Mouse (Mus musculus): ENCODE measurements around the gene Sigirr. TPM values are rescaled to one million over a fixed set of nuclear protein-coding genes. Genes with fewer than 3 reads are reported as not detected.

Gene Sigirr
- polyA plus RNA-seq, 1 experiment from 2014 or later = 2.3 TPM

- peaks cover 32% of the 10 kb centered on the region for H3K4me1 ChIP-seq
- H3K4me3 ChIP-seq = peak overlapping the region; percentile 47
- 6% methylated on average over 37 of the region's 37 CpGs for WGBS
- H3K27me3 ChIP-seq (ENCODE audit: low read depth, poor library complexity, severe bottlenecking) = peaks cover 85% of the 10 kb centered on the region
- no peaks in the 10 kb centered on the region for H3K9me3 ChIP-seq (replicated peaks)
- peak overlapping the region; percentile 67; the same call in 1 of the 2 replicates for H3K27ac ChIP-seq (replicated peaks)
- H3K36me3 ChIP-seq = no peaks in the 10 kb centered on the region
- DNase-seq (ENCODE audit: low spot score) = peak; percentile 85
These were observed 8.2 kb downstream of the Sigirr start for GRCm38 (mm10) chr7:141092051-141092735.

DNA sequence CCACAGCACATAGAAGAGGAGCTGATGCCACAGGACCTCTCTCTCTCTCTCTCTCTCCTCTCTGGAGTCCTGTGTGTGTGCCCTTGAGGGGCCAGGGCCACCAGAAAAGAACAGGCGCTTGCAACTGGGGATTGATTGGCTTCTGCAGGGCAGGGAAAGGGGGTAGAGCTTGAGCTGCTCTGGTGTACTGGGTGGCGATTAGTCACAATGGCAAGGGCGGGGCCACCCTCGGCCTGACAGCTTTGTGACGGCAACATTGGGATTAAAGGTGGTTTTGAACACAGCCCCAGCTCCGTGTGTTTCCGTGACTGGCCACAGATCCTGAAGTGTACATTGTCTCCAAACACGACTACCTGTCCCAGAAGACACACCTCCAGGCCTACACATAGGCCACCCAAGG lies 10.1 kb downstream of the Sigirr start:
- Histone ChIP-seq H3K4me3 (no peak overlapping the region), H3K27ac (replicated peaks) (no peak overlapping the region), H3K36me3 (no peaks in the 10 kb centered on the region), H3K4me1 (peaks cover 32% of the 10 kb centered on the region), H3K27me3 (ENCODE audit: low read depth, poor library complexity, severe bottlenecking) (peaks cover 87% of the 10 kb centered on the region), H3K9me3 (replicated peaks) (no peaks in the 10 kb centered on the region)
- no peak for DNase-seq (ENCODE audit: low spot score)
- 61% methylated on average over 8 of the region's 8 CpGs for WGBS

- 0 out of 2 replicates have a peak overlapping the region, but pooled peaks have one; percentile 17 for H3K27ac ChIP-seq (replicated peaks)
- no peaks in the 10 kb centered on the region for H3K36me3 ChIP-seq
- H3K4me3 ChIP-seq = peak overlapping the region; percentile 38
- no peaks in the 10 kb centered on the region for H3K9me3 ChIP-seq (replicated peaks)
- peaks cover 26% of the 10 kb centered on the region for H3K4me1 ChIP-seq
- DNase-seq (ENCODE audit: low spot score) = peak; percentile 22
- WGBS = 26% methylated on average over 18 of the region's 18 CpGs
- peaks cover 70% of the 10 kb centered on the region for H3K27me3 ChIP-seq (ENCODE audit: low read depth, poor library complexity, severe bottlenecking)
These were observed 11.9 kb downstream of the Sigirr start for GRCm38 (mm10) chr7:141088473-141088872.

- DNase-seq (ENCODE audit: low spot score) = no peak
- Histone ChIP-seq H3K4me1 (peaks cover 25% of the 10 kb centered on the region), H3K36me3 (no peaks in the 10 kb centered on the region), H3K27ac (replicated peaks) (0 out of 2 replicates have a peak overlapping the region, but pooled peaks have one; percentile 17), H3K4me3 (no peak overlapping the region), H3K27me3 (ENCODE audit: low read depth, poor library complexity, severe bottlenecking) (peaks cover 64% of the 10 kb centered on the region), H3K9me3 (replicated peaks) (no peaks in the 10 kb centered on the region)
- 48% methylated on average over 8 of the region's 8 CpGs for WGBS
These were observed 12.5 kb downstream of the Sigirr start for GRCm38 (mm10) chr7:141087894-141088293.

- Histone ChIP-seq H3K27ac (replicated peaks) (no peak overlapping the region; the same call in 1 of the 2 replicates), H3K36me3 (no peaks in the 10 kb centered on the region), H3K9me3 (replicated peaks) (no peaks in the 10 kb centered on the region), H3K4me3 (no peak overlapping the region), H3K27me3 (ENCODE audit: low read depth, poor library complexity, severe bottlenecking) (peaks cover 37% of the 10 kb centered on the region), H3K4me1 (peaks cover 8% of the 10 kb centered on the region; the same call in 1 of the 2 replicates)
- WGBS = 22% methylated on average over 34 of the region's 34 CpGs
- DNase-seq (ENCODE audit: low spot score) = no peak
These were observed 20.6 kb downstream of the Sigirr start for GRCm38 (mm10) chr7:141079481-141080449.

DNA sequence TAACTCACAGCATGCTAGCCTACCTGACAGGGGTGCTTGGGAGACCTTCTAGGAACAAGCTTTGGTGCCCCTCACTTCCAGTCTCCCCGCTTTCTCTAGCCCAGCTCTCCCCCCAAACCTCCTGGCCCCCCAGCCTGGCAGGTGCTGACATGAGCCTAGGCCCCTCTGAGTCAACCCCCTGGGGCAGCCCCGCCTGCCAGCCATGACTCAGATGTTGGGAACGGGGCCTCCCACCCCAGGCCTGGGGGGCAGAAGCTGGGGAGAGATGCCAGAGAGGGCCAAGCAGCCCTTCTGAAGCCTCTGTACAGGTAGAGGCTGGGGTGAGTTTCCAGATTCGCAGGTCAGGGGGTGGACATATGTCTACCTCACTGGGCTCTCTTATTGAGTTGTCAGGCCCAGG lies 21.5 kb downstream of the Sigirr start:
- Histone ChIP-seq H3K36me3 (no peaks in the 10 kb centered on the region), H3K27me3 (ENCODE audit: low read depth, poor library complexity, severe bottlenecking) (peaks cover 37% of the 10 kb centered on the region), H3K9me3 (replicated peaks) (no peaks in the 10 kb centered on the region), H3K4me3 (no peak overlapping the region), H3K27ac (replicated peaks) (no peak overlapping the region), H3K4me1 (peaks cover 8% of the 10 kb centered on the region; the same call in 1 of the 2 replicates)
- DNase-seq (ENCODE audit: low spot score) = no peak
- 82% methylated on average over 4 of the region's 4 CpGs for WGBS

GRCm38 (mm10) chr7:141077841-141078240 lies 22.5 kb downstream of the Sigirr start, which contains the start of gene Pkp3:
Pkp3 (plus strand) TSS chr7:141078218.
- H3K4me3 ChIP-seq = no peak within 1 kb of the TSS
- 89% methylated on average over 15 of the region's 15 CpGs for WGBS
- H3K36me3 ChIP-seq = no peaks in the 10 kb centered on the region
- peaks cover 8% of the 10 kb centered on the region; the same call in 1 of the 2 replicates for H3K4me1 ChIP-seq
- no peak for DNase-seq (ENCODE audit: low spot score)
- H3K27ac ChIP-seq (replicated peaks) = no peak within 1 kb of the TSS; the same call in 1 of the 2 replicates
- H3K9me3 ChIP-seq (replicated peaks) = no peaks in the 10 kb centered on the region
- peaks cover 37% of the 10 kb centered on the region for H3K27me3 ChIP-seq (ENCODE audit: low read depth, poor library complexity, severe bottlenecking)

DNA sequence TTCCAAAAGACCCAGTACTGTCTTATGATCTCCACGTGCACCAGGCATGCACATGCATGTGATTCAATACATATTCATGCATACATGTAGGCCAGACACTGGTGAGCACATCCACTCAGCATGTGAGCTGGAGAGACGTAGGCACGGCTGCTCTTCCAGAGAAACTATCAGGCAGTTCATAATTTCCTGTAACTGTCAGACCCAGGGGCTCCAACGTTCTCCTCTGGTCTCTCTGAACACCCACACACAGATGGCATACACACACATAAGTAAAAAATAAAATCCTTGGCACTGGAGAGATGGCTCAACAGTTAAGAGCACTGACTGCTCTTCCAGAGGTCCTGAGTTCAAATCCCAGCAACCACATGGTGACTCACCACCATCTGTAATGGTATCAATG lies 26.6 kb downstream of the Sigirr start:
- H3K36me3 ChIP-seq = peaks cover 1% of the 10 kb centered on the region
- WGBS = 87% methylated on average over 4 of the region's 4 CpGs
- peaks cover 41% of the 10 kb centered on the region for H3K27me3 ChIP-seq (ENCODE audit: low read depth, poor library complexity, severe bottlenecking)
- no peak for DNase-seq (ENCODE audit: low spot score)
- H3K27ac ChIP-seq (replicated peaks) = no peak overlapping the region
- peaks cover 24% of the 10 kb centered on the region for H3K4me1 ChIP-seq
- no peaks in the 10 kb centered on the region for H3K9me3 ChIP-seq (replicated peaks)
- no peak overlapping the region for H3K4me3 ChIP-seq

DNA sequence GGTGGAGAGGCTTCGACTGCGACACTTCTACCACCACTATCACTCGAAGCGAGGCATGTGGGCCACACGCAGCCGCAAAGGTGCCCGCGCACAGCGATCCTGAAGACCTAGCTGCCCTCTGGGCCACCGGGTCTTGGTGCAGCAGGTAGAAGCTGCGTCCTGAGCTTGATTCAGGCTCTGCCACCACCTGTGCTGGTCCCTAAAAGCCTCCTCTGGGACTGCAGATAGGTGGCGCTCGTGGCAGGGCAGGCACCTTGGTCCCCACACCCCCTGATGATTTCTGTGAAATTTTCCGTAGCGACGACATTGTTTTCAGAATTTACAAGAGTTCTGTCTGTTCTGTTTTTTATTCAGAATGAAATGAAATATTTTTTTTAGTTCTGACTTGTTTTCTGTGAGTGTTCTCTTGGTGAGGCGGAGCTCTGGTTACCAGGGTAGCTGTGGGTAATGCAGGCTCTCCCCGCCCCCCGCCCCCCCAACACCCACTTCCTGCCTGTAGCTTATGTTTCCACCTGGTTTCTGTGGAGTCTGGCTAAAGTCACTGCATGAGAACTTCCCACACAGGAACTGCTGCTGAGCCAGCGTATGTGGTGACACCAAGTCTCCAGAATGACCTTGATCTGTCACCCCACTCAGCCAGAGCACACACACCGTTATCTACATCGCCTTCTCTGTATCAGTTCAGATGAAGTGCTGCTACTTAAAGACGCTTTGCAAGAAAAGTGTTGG lies 28.2 kb downstream of the Sigirr start:
- Histone ChIP-seq H3K9me3 (replicated peaks) (no peaks in the 10 kb centered on the region), H3K4me1 (peaks cover 21% of the 10 kb centered on the region), H3K36me3 (peaks cover 17% of the 10 kb centered on the region), H3K27ac (replicated peaks) (no peak overlapping the region), H3K4me3 (no peak overlapping the region), H3K27me3 (ENCODE audit: low read depth, poor library complexity, severe bottlenecking) (peaks cover 41% of the 10 kb centered on the region)
- no peak for DNase-seq (ENCODE audit: low spot score)
- 33% methylated on average over 23 of the region's 23 CpGs for WGBS

DNA sequence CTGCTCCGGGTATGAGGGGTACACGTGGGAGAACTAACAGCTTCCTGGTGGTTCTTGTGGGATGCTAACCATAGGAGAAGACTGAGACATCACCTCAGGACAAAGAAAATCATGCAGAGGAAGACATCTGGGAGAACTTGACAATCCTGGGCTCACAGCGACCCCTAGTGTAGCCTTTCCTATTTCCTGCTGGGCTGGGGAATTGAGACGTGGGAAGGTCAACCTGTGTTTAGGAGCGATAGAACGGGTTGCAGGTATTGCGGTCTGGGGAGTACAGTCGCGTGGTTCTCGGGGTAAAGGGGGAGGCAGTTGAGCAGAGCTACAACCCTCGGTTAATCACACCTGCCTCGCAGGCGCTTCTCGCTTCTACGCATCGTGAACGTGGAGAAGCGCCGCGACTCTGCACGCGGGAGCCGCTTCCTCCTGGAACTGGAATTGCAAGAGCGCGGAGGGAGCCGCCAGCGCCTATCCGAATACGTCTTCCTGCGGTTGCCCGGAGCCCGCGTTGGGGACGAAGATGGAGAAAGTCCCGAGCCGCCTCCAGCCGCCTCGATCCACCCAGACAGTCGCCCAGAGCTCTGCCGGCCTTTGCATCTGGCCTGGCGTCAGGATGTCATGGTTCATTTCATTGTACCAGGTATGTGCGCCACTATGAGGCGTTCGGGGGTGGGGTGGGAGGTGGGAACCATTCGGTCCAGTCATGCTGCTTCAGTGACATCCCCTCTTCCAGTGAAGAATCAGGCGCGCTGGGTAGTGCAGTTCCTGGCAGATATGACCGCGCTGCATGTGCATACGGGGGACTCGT lies 30.1 kb downstream of the Sigirr start:
- Histone ChIP-seq H3K27me3 (ENCODE audit: low read depth, poor library complexity, severe bottlenecking) (peaks cover 41% of the 10 kb centered on the region), H3K4me1 (peaks cover 21% of the 10 kb centered on the region), H3K4me3 (peak overlapping the region; percentile 54), H3K36me3 (peaks cover 37% of the 10 kb centered on the region), H3K27ac (replicated peaks) (peak overlapping the region; percentile 65), H3K9me3 (replicated peaks) (no peaks in the 10 kb centered on the region)
- DNase-seq (ENCODE audit: low spot score) = peak; percentile 79
- WGBS = 1% methylated on average over 51 of the region's 51 CpGs

DNA sequence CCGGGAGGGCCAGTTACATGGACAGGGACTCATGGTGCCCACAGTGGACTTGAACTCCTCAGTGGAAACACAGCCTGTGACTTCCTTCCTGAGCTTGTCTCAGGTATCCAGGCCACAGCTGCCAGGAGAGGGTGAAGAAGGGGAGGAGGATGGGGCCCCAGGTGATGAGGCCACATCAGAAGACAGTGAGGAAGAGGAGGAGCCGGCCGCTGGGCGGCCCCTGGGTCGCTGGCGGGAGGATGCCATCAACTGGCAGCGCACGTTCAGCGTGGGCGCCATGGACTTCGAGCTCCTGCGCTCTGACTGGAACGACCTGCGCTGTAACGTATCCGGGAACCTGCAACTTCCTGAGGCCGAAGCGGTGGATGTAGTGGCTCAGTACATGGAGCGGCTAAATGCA lies 32.0 kb downstream of the Sigirr start:
- 83% methylated on average over 19 of the region's 19 CpGs for WGBS
- Histone ChIP-seq H3K9me3 (replicated peaks) (no peaks in the 10 kb centered on the region), H3K4me1 (peaks cover 21% of the 10 kb centered on the region), H3K4me3 (no peak overlapping the region), H3K27me3 (ENCODE audit: low read depth, poor library complexity, severe bottlenecking) (peaks cover 41% of the 10 kb centered on the region), H3K36me3 (peaks cover 56% of the 10 kb centered on the region), H3K27ac (replicated peaks) (no peak overlapping the region)
- no peak for DNase-seq (ENCODE audit: low spot score)
